Mouse (Mus musculus): ENCODE data around the gene Spred2. TPM values are rescaled to one million over a fixed set of nuclear protein-coding genes. Genes with fewer than 3 reads are reported as not detected.

Gene Spred2
- polyA plus RNA-seq (2012; rRNA removed; ENCODE audit: low replicate concordance) = 15.2 and 23.4 TPM in 2 replicates

GRCm38 (mm10) chr11:19923888-19924756 lies at the start of gene Spred2:
Spred2 (plus strand) TSS chr11:19924375.

Other genes starting within 250 kb of the Spred2 start
- gene Actr2, start 188.5 kb downstream of the Spred2 start, polyA plus RNA-seq (2012; rRNA removed; ENCODE audit: low replicate concordance) = 27.3 and 30.8 TPM in 2 replicates

All from subcutaneous adipose tissue, adult 2 months (tissue).